ENCODE assay signal across 15 mouse cellular contexts in the genomic region with DNA sequence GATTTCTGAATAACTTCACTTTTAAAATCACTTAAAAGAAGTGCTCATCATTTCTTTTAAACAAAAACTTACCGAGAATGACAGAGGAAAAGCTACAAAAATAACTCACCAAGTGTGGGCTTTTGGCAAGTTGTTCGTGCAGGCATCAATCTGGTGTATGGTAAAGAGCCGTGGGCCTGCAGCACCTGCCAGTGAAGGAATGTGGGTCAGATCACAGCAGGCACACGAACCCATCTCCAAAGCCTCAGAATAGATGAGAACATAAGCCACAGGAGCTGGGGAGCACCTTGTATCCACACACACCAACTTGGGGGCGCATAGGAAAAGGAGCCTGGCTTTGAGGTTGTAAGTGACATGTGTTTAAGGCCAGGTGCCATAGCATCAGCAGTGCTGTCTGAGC. TPM values are rescaled to one million over a fixed set of nuclear protein-coding genes. Genes with fewer than 3 reads are reported as not detected.
A peak's percentile ranks its signal among the peaks of the same experiment; 100 is the strongest.
DNase-seq lines count a peak whose midpoint lies in the region; ATAC-seq lines count a peak whose summit lies in the region.
"Had no signal": no experiment of that assay in that cellular context is flagged by ENCODE, and none has a peak within 500 bp of the region (broad histone marks: within the 10 kb centered on the region; RNA-seq: fewer than 3 reads in every experiment).

No protein-coding gene starts in this region.

- DNase-seq in layer of hippocampus, adult 11-12 months (ENCODE audit: low spot score), result peak; percentile 53
- no peak for DNase-seq in layer of hippocampus, adult 9-10 months (ENCODE audit: low spot score)
- DNase-seq in cerebellum, adult 9-10 months, result peak; percentile 98
- DNase-seq in left cerebral cortex, adult 18-20 months (ENCODE audit: low spot score in 2 of 2), result peak; percentile 50 to 72
- peak; percentile 62 to 74 for DNase-seq in right cerebral cortex, postnatal 36 days (ENCODE audit: low spot score in 2 of 2)
- DNase-seq in spleen, postnatal 4 days (ENCODE audit: low spot score in 2 of 2), result no peak
- DNase-seq in embryo, embryonic 11 days, result no peak
- DNase-seq: heart, postnatal 10 days; lung, postnatal 10 days; thymus, postnatal 36 days had no signal

- ATAC-seq in inflammation-experienced regulatory T-cells, adult 6 months, result no peak
- ATAC-seq: activated CD4-positive, CD25-positive, alpha-beta regulatory T cell, adult 4 months; hindbrain, embryonic 16.5 days; liver, embryonic 12.5 days; midbrain, embryonic 13.5 days had no signal

RNA-seq across cellular contexts. Expression of a gene that starts 33.9 kb away (rescaled TPM):
- total RNA-seq in left cerebral cortex, adult 18-20 months (2021), result 10 to 100 TPM in 1 of 2 experiments, 1 to 10 TPM in 1; 8.3 to 10.8 TPM
- 10 to 100 TPM; 23.6 to 40.6 (median 34.6) TPM for polyA plus RNA-seq in inflammation-experienced regulatory T-cells, adult 6 months (2017; shearing (Covaris generic))

RNA-seq across cellular contexts. Expression of a gene that starts 33.9 kb away (rescaled TPM):
- 100 to 1,000 TPM; 670 TPM for total RNA-seq in left cerebral cortex, adult 18-20 months (2021)
- 100 to 1,000 TPM; 400 to 575 (median 510) TPM for polyA plus RNA-seq in inflammation-experienced regulatory T-cells, adult 6 months (2017; shearing (Covaris generic))

RNA-seq across cellular contexts. Expression of a gene that starts 43.6 kb away (rescaled TPM):
- 1 to 10 TPM; 3.0 TPM for total RNA-seq in left cerebral cortex, adult 18-20 months (2021)
- 10 to 100 TPM; 12.5 to 20.8 (median 13.3) TPM for polyA plus RNA-seq in inflammation-experienced regulatory T-cells, adult 6 months (2017; shearing (Covaris generic))

Comparison
In these comparisons a context has a peak if more than half of its experiments do, and no peak if none do; other contexts are left out.
1. DNase-seq: peak in layer of hippocampus, adult 11-12 months (single experiment), cerebellum, adult 9-10 months (single experiment), left cerebral cortex, adult 18-20 months (2 of 2) and right cerebral cortex, postnatal 36 days (2 of 2); none in layer of hippocampus, adult 9-10 months (single experiment), spleen, postnatal 4 days (0 of 2) and embryo, embryonic 11 days (single experiment).